In genomic region chr17:87025269-87025949, GRCm38 (mm10) we compare ENCODE assay signal across 8 mouse cellular contexts. TPM values are rescaled to one million over a fixed set of nuclear protein-coding genes. Genes with fewer than 3 reads are reported as not detected.
DNase-seq lines count a peak whose midpoint lies in the region; ATAC-seq and TF ChIP-seq lines count a peak whose summit lies in the region.

Gene Pigf (minus strand): TSS chr17:87025406.
Gene Cript (plus strand): TSS chr17:87025550.

- no peaks in the 10 kb centered on the region for H3K27me3 ChIP-seq in hindbrain, postnatal 0 days (ENCODE audit: insufficient read depth, low read length)

- H3K9me3 ChIP-seq in hindbrain, postnatal 0 days (ENCODE audit: low read length) = no peaks in the 10 kb centered on the region

- H3K9ac ChIP-seq in hindbrain, postnatal 0 days (replicated peaks; ENCODE audit: low read length) = peak within 1 kb of the TSS; percentile 68

- WGBS in hindbrain, postnatal 0 days = under 1% methylated on average over 43 of the region's 43 CpGs

- peak within 1 kb of the TSS; percentile 98 for H3K4me2 ChIP-seq in hindbrain, postnatal 0 days (ENCODE audit: low read depth, low read length)

- peak within 1 kb of the TSS; percentile 93 for H3K27ac ChIP-seq in gastrocnemius, adult 2 months
- H3K27ac ChIP-seq in hindbrain, postnatal 0 days = peak within 1 kb of the TSS; percentile 68
- peak within 1 kb of the TSS; percentile 76 for H3K27ac ChIP-seq in left cerebral cortex, adult 2 months

- peak within 1 kb of the TSS; percentile 96 for H3K4me3 ChIP-seq in gastrocnemius, adult 2 months
- peak within 1 kb of the TSS; percentile 89 for H3K4me3 ChIP-seq in hindbrain, postnatal 0 days (ENCODE audit: low read length)
- H3K4me3 ChIP-seq in left cerebral cortex, adult 2 months = peak within 1 kb of the TSS; percentile 78

- peak; percentile 24; the same call in 1 of the 2 replicates for TF ChIP-seq CTCF in gastrocnemius, adult 2 months (IDR thresholded peaks at IDR 0.05)
- peak; percentile 44 for TF ChIP-seq CTCF in hindbrain, postnatal 0 days (IDR thresholded peaks at IDR 0.05; ENCODE audit: low read depth)
- no peak; the same call in 1 of the 2 replicates for TF ChIP-seq CTCF in left cerebral cortex, adult 2 months (IDR thresholded peaks at IDR 0.05)

- intact Hi-C loops in gastrocnemius, adult 2 months (cut with DNase I) = loop anchor here (1.0 kb wide), 1 partner anchor 63 kb away; no protein-coding TSS in a partner anchor
- intact Hi-C loops in left cerebral cortex, adult 2 months (cut with DNase I) = loop anchor here (2.0 kb wide), 1 partner anchor 63 kb away; the partner anchor contains the start of gene Rhoq

- DNase-seq in ZHBTc4 (ENCODE audit: low read depth, low spot score) = peak; percentile 99
- DNase-seq in gastrocnemius, adult 2 months = peak; percentile 98
- DNase-seq in hindbrain, postnatal 0 days (ENCODE audit: low spot score) = peak; percentile 99
- peak; percentile 97 for DNase-seq in left cerebral cortex, adult 2 months (ENCODE audit: extremely low spot score in 1 of 2, low spot score in 2 of 2)
- DNase-seq in right cerebral cortex, adult 2 months (ENCODE audit: low spot score in 2 of 2) = peak; percentile 97 to 99
- peak; percentile 98 for DNase-seq in urinary bladder, postnatal 14 days (ENCODE audit: low spot score)

- peaks cover 8% of the 10 kb centered on the region for H3K4me1 ChIP-seq in hindbrain, postnatal 0 days (ENCODE audit: insufficient read depth, low read length)

- H3K36me3 ChIP-seq in hindbrain, postnatal 0 days (ENCODE audit: insufficient read depth, low read length) = no peaks in the 10 kb centered on the region

- ATAC-seq in common myeloid progenitor, adult 5-6 weeks (replicated peaks; ENCODE audit: low read depth, poor library complexity, severe bottlenecking) = peak; percentile 99
- peak; percentile 100 for ATAC-seq in hindbrain, postnatal 0 days
- ATAC-seq in megakaryocyte, adult 5-6 weeks (ENCODE audit: poor library complexity, severe bottlenecking) = peak; percentile 95

RNA-seq across cellular contexts. Expression of gene Pigf, which starts in this region (rescaled TPM):
- total RNA-seq in common myeloid progenitor, adult 5-6 weeks (2017) = 15.7 and 22.7 TPM in 2 replicates
- total RNA-seq in gastrocnemius, adult 2 months (2021) = 1 to 10 TPM; 2.2 to 2.7 TPM
- total RNA-seq in hindbrain, postnatal 0 days (2014; rRNA removed) = 12.8 and 15.7 TPM in 2 replicates
- polyA plus RNA-seq in hindbrain, postnatal 0 days (2015; fragmentation: Nextera tagmentation; extraction: Ambion mirVana) = 31.3 and 33.3 TPM in 2 replicates
- 10 to 100 TPM; 18.9 to 21.3 TPM for total RNA-seq in left cerebral cortex, adult 2 months (2021)
- total RNA-seq in megakaryocyte, adult 5-6 weeks (2015) = 21.6 and 25.4 TPM in 2 replicates
- 27.7 and 32.1 TPM in 2 replicates for total RNA-seq in megakaryocyte, adult 5-6 weeks (2017)

RNA-seq across cellular contexts. Expression of gene Cript, which starts in this region (rescaled TPM):
- total RNA-seq in common myeloid progenitor, adult 5-6 weeks (2017) = 45.7 and 84.5 TPM in 2 replicates
- total RNA-seq in gastrocnemius, adult 2 months (2021) = 10 to 100 TPM; 46.1 to 51.7 TPM
- 37.3 and 53.7 TPM in 2 replicates for total RNA-seq in hindbrain, postnatal 0 days (2014; rRNA removed)
- 184 and 186 TPM in 2 replicates for polyA plus RNA-seq in hindbrain, postnatal 0 days (2015; fragmentation: Nextera tagmentation; extraction: Ambion mirVana)
- 10 to 100 TPM; 62.1 to 64.1 TPM for total RNA-seq in left cerebral cortex, adult 2 months (2021)
- 135 and 148 TPM in 2 replicates for total RNA-seq in megakaryocyte, adult 5-6 weeks (2015)
- total RNA-seq in megakaryocyte, adult 5-6 weeks (2017) = 71.6 and 93.9 TPM in 2 replicates

Comparison
In these comparisons a context has a peak if more than half of its experiments do, and no peak if none do; other contexts are left out.
1. Peak in every context shown above with its lines: DNase-seq, ATAC-seq, H3K4me3 ChIP-seq and H3K27ac ChIP-seq.